Mouse (Mus musculus): ENCODE measurements around the gene 2010003K11Rik. TPM values are rescaled to one million over a fixed set of nuclear protein-coding genes. Genes with fewer than 3 reads are reported as not detected.

2010003K11Rik gene
- total RNA-seq, 1 experiment, result not detected

GRCm38 (mm10) chr19:4480041-4480440, 18.3 kb downstream of the 2010003K11Rik start:
- no peak overlapping the region for H3K4me3 ChIP-seq (ENCODE audit: insufficient read depth in 1 of 2, low read depth in 1 of 2, low read length in 2 of 2, poor library complexity in 1 of 2, severe bottlenecking in 1 of 2)
- H3K36me3 ChIP-seq (ENCODE audit: control insufficient read depth, insufficient read depth, low read length, poor library complexity, severe bottlenecking), result no peaks in the 10 kb centered on the region
- H3K9me3 ChIP-seq (ENCODE audit: control insufficient read depth, insufficient read depth, low read depth, low read length), result no peaks in the 10 kb centered on the region
- TF ChIP-seq ZNF384 (IDR thresholded peaks at IDR 0.05; ENCODE audit: low read depth, low read length) (no peak), ZC3H11A (IDR thresholded peaks at IDR 0.05; ENCODE audit: borderline replicate concordance, low read depth, low read length) (no peak), HCFC1 (IDR thresholded peaks at IDR 0.05; ENCODE audit: borderline replicate concordance, insufficient read depth, low read length) (no peak), CHD2 (IDR thresholded peaks at IDR 0.05; ENCODE audit: low read depth, low read length) (no peak), MAFK (IDR thresholded peaks at IDR 0.05; ENCODE audit: insufficient read depth, low read depth, low read length) (no peak)
- H3K27ac ChIP-seq (ENCODE audit: insufficient read depth, low read depth, low read length, poor library complexity, severe bottlenecking), result no peak overlapping the region
- no peak for DNase-seq (ENCODE audit: low read depth, low spot score)
- H3K9ac ChIP-seq (ENCODE audit: insufficient read depth, low read depth, low read length, poor library complexity, severe bottlenecking), result no peak overlapping the region
- peaks cover 0 to 2% of the 10 kb centered on the region in 2 experiments; a peak in 1 of 4 replicates for H3K4me1 ChIP-seq (ENCODE audit: control insufficient read depth in 2 of 2, insufficient read depth in 2 of 2, low read length in 2 of 2, poor library complexity in 1 of 2)
- in situ Hi-C loops (cut with MboI; ENCODE audit: low sequenced_read_pairs in 2 of 2, unreplicated experiment in 2 of 2), result no loop called here

GRCm38 (mm10) chr19:4478190-4478516, 20.2 kb downstream of the 2010003K11Rik start:
- no peaks in the 10 kb centered on the region for H3K9me3 ChIP-seq (ENCODE audit: control insufficient read depth, insufficient read depth, low read depth, low read length)
- in situ Hi-C loops (cut with MboI; ENCODE audit: low sequenced_read_pairs in 2 of 2, unreplicated experiment in 2 of 2), result no loop called here
- TF ChIP-seq ZNF384 (IDR thresholded peaks at IDR 0.05; ENCODE audit: low read depth, low read length) (0 out of 2 replicates have a peak, but pooled peaks have one; percentile 59), CHD2 (IDR thresholded peaks at IDR 0.05; ENCODE audit: low read depth, low read length) (no peak)
- DNase-seq (ENCODE audit: low read depth, low spot score), result peak; percentile 60
- no peak overlapping the region for H3K27ac ChIP-seq (ENCODE audit: insufficient read depth, low read depth, low read length, poor library complexity, severe bottlenecking)
- peaks cover 0 to 2% of the 10 kb centered on the region in 2 experiments; a peak in 1 of 4 replicates for H3K4me1 ChIP-seq (ENCODE audit: control insufficient read depth in 2 of 2, insufficient read depth in 2 of 2, low read length in 2 of 2, poor library complexity in 1 of 2)
- H3K9ac ChIP-seq (ENCODE audit: insufficient read depth, low read depth, low read length, poor library complexity, severe bottlenecking), result no peak overlapping the region
- no peaks in the 10 kb centered on the region for H3K36me3 ChIP-seq (ENCODE audit: control insufficient read depth, insufficient read depth, low read length, poor library complexity, severe bottlenecking)
- H3K4me3 ChIP-seq (ENCODE audit: insufficient read depth in 1 of 2, low read depth in 1 of 2, low read length in 2 of 2, poor library complexity in 1 of 2, severe bottlenecking in 1 of 2), result no peak overlapping the region

GRCm38 (mm10) chr19:4477345-4478189, 20.8 kb downstream of the 2010003K11Rik start, which contains the start of gene Syt12:
TSS of gene Syt12 (minus strand) at chr19:4477447.
- H3K9me3 ChIP-seq (ENCODE audit: control insufficient read depth, insufficient read depth, low read depth, low read length), result no peaks in the 10 kb centered on the region

GRCm38 (mm10) chr19:4476601-4477257, 21.7 kb downstream of the 2010003K11Rik start:
- Histone ChIP-seq H3K36me3 (ENCODE audit: control insufficient read depth, insufficient read depth, low read length, poor library complexity, severe bottlenecking) (no peaks in the 10 kb centered on the region), H3K4me1 (ENCODE audit: control insufficient read depth in 2 of 2, insufficient read depth in 2 of 2, low read length in 2 of 2, poor library complexity in 1 of 2) (peaks cover 0 to 2% of the 10 kb centered on the region in 2 experiments; a peak in 1 of 4 replicates), H3K9me3 (ENCODE audit: control insufficient read depth, insufficient read depth, low read depth, low read length) (no peaks in the 10 kb centered on the region), H3K4me3 (ENCODE audit: insufficient read depth in 1 of 2, low read depth in 1 of 2, low read length in 2 of 2, poor library complexity in 1 of 2, severe bottlenecking in 1 of 2) (peak overlapping the region; percentile 71 to 81), H3K27ac (ENCODE audit: insufficient read depth, low read depth, low read length, poor library complexity, severe bottlenecking) (no peak overlapping the region), H3K9ac (ENCODE audit: insufficient read depth, low read depth, low read length, poor library complexity, severe bottlenecking) (peak overlapping the region; percentile 71)
- in situ Hi-C loops (cut with MboI; ENCODE audit: low sequenced_read_pairs in 2 of 2, unreplicated experiment in 2 of 2), result no loop called here
- DNase-seq (ENCODE audit: low read depth, low spot score), result peak; percentile 22
- TF ChIP-seq ZC3H11A (IDR thresholded peaks at IDR 0.05; ENCODE audit: borderline replicate concordance, low read depth, low read length) (no peak), ZNF384 (IDR thresholded peaks at IDR 0.05; ENCODE audit: low read depth, low read length) (no peak), HCFC1 (IDR thresholded peaks at IDR 0.05; ENCODE audit: borderline replicate concordance, insufficient read depth, low read length) (no peak), CHD2 (IDR thresholded peaks at IDR 0.05; ENCODE audit: low read depth, low read length) (no peak), MAFK (IDR thresholded peaks at IDR 0.05; ENCODE audit: insufficient read depth, low read depth, low read length) (no peak)

More at GRCm38 (mm10) chr19:4477345-4478189, 20.8 kb downstream of the 2010003K11Rik start, which contains the start of gene Syt12:
- H3K27ac ChIP-seq (ENCODE audit: insufficient read depth, low read depth, low read length, poor library complexity, severe bottlenecking), result no peak within 1 kb of the TSS
- H3K36me3 ChIP-seq (ENCODE audit: control insufficient read depth, insufficient read depth, low read length, poor library complexity, severe bottlenecking), result no peaks in the 10 kb centered on the region
- peak within 1 kb of the TSS; percentile 71 to 81 for H3K4me3 ChIP-seq (ENCODE audit: insufficient read depth in 1 of 2, low read depth in 1 of 2, low read length in 2 of 2, poor library complexity in 1 of 2, severe bottlenecking in 1 of 2)
- DNase-seq (ENCODE audit: low read depth, low spot score), result peak; percentile 11
- in situ Hi-C loops (cut with MboI; ENCODE audit: low sequenced_read_pairs in 2 of 2, unreplicated experiment in 2 of 2), result no loop called here
- H3K9ac ChIP-seq (ENCODE audit: insufficient read depth, low read depth, low read length, poor library complexity, severe bottlenecking), result peak within 1 kb of the TSS; percentile 71
- peaks cover 0 to 2% of the 10 kb centered on the region in 2 experiments; a peak in 1 of 4 replicates for H3K4me1 ChIP-seq (ENCODE audit: control insufficient read depth in 2 of 2, insufficient read depth in 2 of 2, low read length in 2 of 2, poor library complexity in 1 of 2)
- TF ChIP-seq ZC3H11A (IDR thresholded peaks at IDR 0.05; ENCODE audit: borderline replicate concordance, low read depth, low read length) (no peak), ZNF384 (IDR thresholded peaks at IDR 0.05; ENCODE audit: low read depth, low read length) (peak; percentile 89)

All from ES-E14 (cell line).